Mouse (Mus musculus): ENCODE measurements at regions not wholly inside any gene's neighbourhood (a gene's known extent, or its start where the extent isn't known, plus 50 kb on each side); places are given as distances from the start of the nearest gene placed in this dataset.
"Not testable (repeated sequence)": the region's sequence is repeated elsewhere in the genome, so short reads cannot be mapped to it uniquely, and the experiment has no call there.

DNA sequence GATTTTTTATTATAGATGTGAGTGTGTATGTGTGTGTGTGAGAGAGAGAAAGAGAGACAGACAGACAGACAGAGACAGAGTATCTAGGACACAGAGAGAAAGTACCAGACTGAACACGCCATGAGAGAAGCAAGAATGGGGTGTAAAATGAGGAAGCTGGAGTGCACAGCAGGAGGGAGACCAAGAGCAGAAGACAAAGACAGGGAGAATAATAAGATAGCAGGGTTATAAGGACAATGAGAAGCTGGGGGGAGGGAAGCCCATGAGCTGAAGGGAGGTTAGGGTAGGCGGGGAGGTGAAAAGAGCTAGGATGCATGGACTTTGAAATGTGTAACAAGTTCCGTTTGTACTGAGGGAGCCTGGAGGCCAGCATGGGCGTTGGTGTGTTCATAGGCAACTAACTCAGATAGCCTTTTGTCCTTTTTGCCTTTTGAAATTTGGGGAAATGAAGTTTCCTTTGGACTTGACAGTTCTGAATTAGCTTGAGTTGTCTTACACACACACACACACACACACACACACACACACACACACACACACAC, 136.8 kb upstream of the Teddm2 start:
- ATAC-seq: no peak
- WGBS: 23% methylated on average over 4 of the region's 4 CpGs
- no peak overlapping the region for H3K4me3 ChIP-seq (ENCODE audit: low read length)
- no peaks in the 10 kb centered on the region for H3K9me3 ChIP-seq (ENCODE audit: control insufficient read depth, low read length)
- H3K9ac ChIP-seq (ENCODE audit: low read depth, low read length): no peak overlapping the region
- no peaks in the 10 kb centered on the region for H3K36me3 ChIP-seq (ENCODE audit: control insufficient read depth, insufficient read depth, low read length)
- no peaks in the 10 kb centered on the region for H3K27me3 ChIP-seq (replicated peaks; ENCODE audit: control insufficient read depth, insufficient read depth, low read length)
- no peak overlapping the region for H3K27ac ChIP-seq (ENCODE audit: low read depth, low read length)
- no peaks in the 10 kb centered on the region for H3K4me1 ChIP-seq (ENCODE audit: control insufficient read depth, insufficient read depth, low read depth, low read length)
- no peak overlapping the region for H3K4me2 ChIP-seq (ENCODE audit: low read length)

DNA sequence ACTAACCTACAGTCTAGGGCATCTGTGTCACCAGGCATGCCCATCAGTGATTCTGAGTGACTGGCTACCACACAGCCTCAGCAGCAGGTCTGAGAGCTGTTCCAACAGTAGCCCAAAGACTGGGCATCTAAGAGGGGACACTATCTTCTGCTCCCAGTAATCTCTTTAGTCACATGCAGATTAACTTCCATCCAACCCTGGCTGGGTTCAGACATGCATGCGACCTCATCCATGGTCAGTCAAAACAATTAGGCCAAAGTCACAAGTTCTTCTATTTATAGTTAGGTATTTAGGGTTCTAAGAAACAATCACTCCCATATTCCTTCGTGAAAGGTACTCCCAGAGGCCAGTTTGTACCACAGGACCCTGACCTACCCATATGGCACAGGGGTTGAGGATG, 138.2 kb upstream of the Teddm2 start:
- WGBS: 84% methylated on average over 2 of the region's 2 CpGs
- Histone ChIP-seq H3K9ac (ENCODE audit: low read depth, low read length) (no peak overlapping the region), H3K27ac (ENCODE audit: low read depth, low read length) (no peak overlapping the region), H3K36me3 (ENCODE audit: control insufficient read depth, insufficient read depth, low read length) (no peaks in the 10 kb centered on the region), H3K27me3 (replicated peaks; ENCODE audit: control insufficient read depth, insufficient read depth, low read length) (no peaks in the 10 kb centered on the region), H3K4me2 (ENCODE audit: low read length) (no peak overlapping the region), H3K4me1 (ENCODE audit: control insufficient read depth, insufficient read depth, low read depth, low read length) (no peaks in the 10 kb centered on the region), H3K9me3 (ENCODE audit: control insufficient read depth, low read length) (no peaks in the 10 kb centered on the region), H3K4me3 (ENCODE audit: low read length) (no peak overlapping the region)
- no peak for ATAC-seq

DNA sequence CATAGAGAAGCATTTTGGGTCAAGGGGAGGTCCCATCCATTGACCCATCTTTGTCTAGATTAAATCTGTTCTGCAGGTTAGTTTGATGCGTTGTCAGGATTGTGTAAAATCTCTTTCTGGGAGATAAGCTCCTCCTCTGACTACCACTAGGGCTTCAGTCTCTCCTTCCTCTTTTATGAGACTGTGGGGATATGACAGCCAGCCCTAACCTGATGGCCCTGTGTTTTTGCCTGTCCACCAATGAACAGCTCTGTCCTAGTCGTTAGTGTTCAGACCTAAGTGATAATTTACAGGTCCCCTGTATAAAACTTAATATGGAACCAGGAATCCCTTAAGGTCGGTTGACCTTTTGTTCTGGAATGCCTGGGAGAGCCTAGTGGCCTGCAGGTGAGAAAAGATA, 140.9 kb upstream of the Teddm2 start:
- Histone ChIP-seq H3K27ac (ENCODE audit: low read depth, low read length) (no peak overlapping the region), H3K4me2 (ENCODE audit: low read length) (no peak overlapping the region), H3K36me3 (ENCODE audit: control insufficient read depth, insufficient read depth, low read length) (no peaks in the 10 kb centered on the region), H3K4me3 (ENCODE audit: low read length) (no peak overlapping the region), H3K27me3 (replicated peaks; ENCODE audit: control insufficient read depth, insufficient read depth, low read length) (no peaks in the 10 kb centered on the region), H3K4me1 (ENCODE audit: control insufficient read depth, insufficient read depth, low read depth, low read length) (no peaks in the 10 kb centered on the region), H3K9ac (ENCODE audit: low read depth, low read length) (no peak overlapping the region), H3K9me3 (ENCODE audit: control insufficient read depth, low read length) (no peaks in the 10 kb centered on the region)
- WGBS: 85% methylated on average over 3 of the region's 3 CpGs
- no peak for ATAC-seq

DNA sequence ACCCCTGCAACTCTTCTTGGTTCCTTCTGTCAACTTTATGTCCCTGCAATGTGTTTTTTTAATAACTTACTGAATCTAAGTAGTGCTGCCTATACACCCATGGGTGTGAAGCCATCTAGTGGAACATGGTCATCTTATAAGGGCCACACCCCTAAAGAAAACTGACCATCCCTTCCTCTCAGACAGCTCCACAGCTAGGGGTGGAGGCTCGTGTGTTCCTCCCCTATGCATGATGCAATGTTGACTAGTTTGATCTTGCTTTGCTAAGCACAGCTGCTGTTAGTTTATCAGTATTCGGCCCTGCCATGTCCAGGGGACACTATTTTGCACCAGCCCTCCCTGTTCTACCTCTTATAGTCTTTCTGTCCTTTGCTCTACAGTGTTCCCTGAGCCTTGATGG, 142.9 kb upstream of the Teddm2 start:
- ATAC-seq: no peak
- H3K4me3 ChIP-seq (ENCODE audit: low read length): no peak overlapping the region

DNA sequence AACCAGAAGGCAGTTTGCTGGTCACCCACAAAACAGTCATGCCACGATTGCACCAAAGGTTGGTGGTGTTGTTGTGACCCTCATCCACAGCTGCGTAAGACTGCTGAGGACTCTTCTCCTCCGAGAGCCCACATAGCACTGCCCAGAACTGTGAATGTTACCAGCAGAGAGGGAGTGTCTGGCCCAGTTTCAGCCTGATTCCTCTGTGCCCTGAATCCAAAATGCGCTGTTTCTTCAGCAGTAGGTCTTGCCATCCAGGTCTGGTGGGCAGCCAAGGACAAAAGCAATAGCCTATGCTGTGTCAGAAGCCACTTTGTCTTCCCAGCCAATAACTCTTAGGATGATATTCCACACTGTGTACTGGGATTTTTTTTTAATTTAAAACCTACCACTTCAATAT, 144.7 kb upstream of the Teddm2 start:
- H3K36me3 ChIP-seq (ENCODE audit: control insufficient read depth, insufficient read depth, low read length): no peaks in the 10 kb centered on the region
- no peak overlapping the region for H3K4me2 ChIP-seq (ENCODE audit: low read length)
- H3K4me3 ChIP-seq (ENCODE audit: low read length): no peak overlapping the region
- ATAC-seq: peak; percentile 68; the same call in 1 of the 2 replicates
- no peaks in the 10 kb centered on the region for H3K9me3 ChIP-seq (ENCODE audit: control insufficient read depth, low read length)
- H3K9ac ChIP-seq (ENCODE audit: low read depth, low read length): no peak overlapping the region
- no peaks in the 10 kb centered on the region for H3K27me3 ChIP-seq (replicated peaks; ENCODE audit: control insufficient read depth, insufficient read depth, low read length)
- no peaks in the 10 kb centered on the region for H3K4me1 ChIP-seq (ENCODE audit: control insufficient read depth, insufficient read depth, low read depth, low read length)
- 84% methylated on average over 4 of the region's 4 CpGs for WGBS
- H3K27ac ChIP-seq (ENCODE audit: low read depth, low read length): no peak overlapping the region

More for the DNA sequence above, 142.9 kb upstream of the Teddm2 start:
- 75% methylated on average over 2 of the region's 2 CpGs for WGBS
- Histone ChIP-seq H3K4me2 (ENCODE audit: low read length) (no peak overlapping the region), H3K9me3 (ENCODE audit: control insufficient read depth, low read length) (no peaks in the 10 kb centered on the region), H3K27ac (ENCODE audit: low read depth, low read length) (no peak overlapping the region), H3K36me3 (ENCODE audit: control insufficient read depth, insufficient read depth, low read length) (no peaks in the 10 kb centered on the region), H3K9ac (ENCODE audit: low read depth, low read length) (no peak overlapping the region), H3K27me3 (replicated peaks; ENCODE audit: control insufficient read depth, insufficient read depth, low read length) (no peaks in the 10 kb centered on the region), H3K4me1 (ENCODE audit: control insufficient read depth, insufficient read depth, low read depth, low read length) (no peaks in the 10 kb centered on the region)

DNA sequence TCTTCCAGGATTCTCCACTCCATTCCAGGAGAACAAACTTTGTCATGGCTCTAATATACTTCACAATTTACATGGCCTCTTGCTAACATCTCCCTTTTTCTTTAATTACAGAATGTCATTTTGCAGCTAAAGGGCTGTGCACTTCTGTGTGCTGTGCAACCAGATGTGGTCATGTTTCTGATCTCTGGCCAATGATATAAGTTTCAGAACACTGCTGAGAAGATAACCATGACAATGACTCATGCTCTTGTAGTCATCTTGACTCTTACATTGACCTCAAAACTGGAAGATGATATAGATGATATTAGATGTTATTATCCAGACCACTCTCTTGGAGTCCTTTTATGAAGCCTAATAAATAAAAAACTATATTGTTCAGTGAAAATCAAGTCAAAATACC, 145.9 kb upstream of the Teddm2 start:
- Histone ChIP-seq H3K27ac (ENCODE audit: low read depth, low read length) (no peak overlapping the region), H3K36me3 (ENCODE audit: control insufficient read depth, insufficient read depth, low read length) (no peaks in the 10 kb centered on the region), H3K9me3 (ENCODE audit: control insufficient read depth, low read length) (no peaks in the 10 kb centered on the region), H3K27me3 (replicated peaks; ENCODE audit: control insufficient read depth, insufficient read depth, low read length) (no peaks in the 10 kb centered on the region), H3K4me1 (ENCODE audit: control insufficient read depth, insufficient read depth, low read depth, low read length) (no peaks in the 10 kb centered on the region), H3K4me2 (ENCODE audit: low read length) (no peak overlapping the region), H3K9ac (ENCODE audit: low read depth, low read length) (no peak overlapping the region), H3K4me3 (ENCODE audit: low read length) (no peak overlapping the region)
- ATAC-seq: no peak

DNA sequence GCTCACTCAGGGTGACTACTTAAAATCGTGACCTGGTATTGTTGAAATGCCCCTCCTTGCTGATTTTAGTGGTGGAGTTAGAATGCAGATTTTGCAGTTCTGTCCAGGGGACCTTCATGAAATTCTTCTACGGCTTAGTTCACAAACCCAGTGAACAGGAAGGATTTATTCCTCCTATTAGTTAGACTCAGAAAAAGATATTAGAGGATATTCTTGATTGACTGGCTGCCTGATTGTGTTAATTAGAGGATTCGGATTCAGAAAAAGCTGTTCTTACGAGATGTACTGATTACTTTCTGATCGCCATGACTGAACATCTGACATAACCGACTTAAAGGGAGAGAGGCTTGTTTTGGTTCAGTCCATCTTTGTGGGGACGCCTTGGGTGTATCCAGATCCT, 147.3 kb upstream of the Zfp648 start:
- Histone ChIP-seq H3K9ac (ENCODE audit: low read depth, low read length) (no peak overlapping the region), H3K36me3 (ENCODE audit: control insufficient read depth, insufficient read depth, low read length) (no peaks in the 10 kb centered on the region), H3K27ac (ENCODE audit: low read depth, low read length) (no peak overlapping the region), H3K4me2 (ENCODE audit: low read length) (no peak overlapping the region), H3K27me3 (replicated peaks; ENCODE audit: control insufficient read depth, insufficient read depth, low read length) (no peaks in the 10 kb centered on the region), H3K9me3 (ENCODE audit: control insufficient read depth, low read length) (no peaks in the 10 kb centered on the region), H3K4me1 (ENCODE audit: control insufficient read depth, insufficient read depth, low read depth, low read length) (no peaks in the 10 kb centered on the region), H3K4me3 (ENCODE audit: low read length) (no peak overlapping the region)
- WGBS: 83% methylated on average over 7 of the region's 7 CpGs
- ATAC-seq: no peak

DNA sequence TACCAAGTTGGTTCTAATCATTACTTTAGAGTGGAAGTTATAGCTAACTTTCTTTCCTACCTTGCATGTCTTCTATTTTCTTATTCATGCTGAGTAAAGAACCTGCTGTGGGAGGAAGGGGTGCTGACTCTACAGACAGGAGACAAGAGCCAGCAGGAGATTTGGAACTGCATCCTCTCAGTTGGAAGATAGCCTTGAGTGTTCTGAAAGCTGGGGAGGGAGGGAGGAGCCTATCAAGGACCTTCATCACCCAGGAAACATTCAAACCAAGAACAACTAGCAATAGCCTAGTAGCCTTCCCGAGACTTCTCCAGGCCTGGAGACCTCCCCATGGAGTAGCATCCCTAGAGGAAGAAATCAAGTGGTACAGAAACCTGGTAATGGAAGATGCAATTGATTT, 146.1 kb upstream of the Zfp648 start:
- no peaks in the 10 kb centered on the region for H3K9me3 ChIP-seq (ENCODE audit: control insufficient read depth, low read length)
- H3K27me3 ChIP-seq (replicated peaks; ENCODE audit: control insufficient read depth, insufficient read depth, low read length): no peaks in the 10 kb centered on the region
- H3K27ac ChIP-seq (ENCODE audit: low read depth, low read length): no peak overlapping the region
- WGBS: 77% methylated on average over 1 of the region's 1 CpGs
- H3K4me1 ChIP-seq (ENCODE audit: control insufficient read depth, insufficient read depth, low read depth, low read length): no peaks in the 10 kb centered on the region
- no peak for ATAC-seq
- no peak overlapping the region for H3K4me2 ChIP-seq (ENCODE audit: low read length)
- H3K36me3 ChIP-seq (ENCODE audit: control insufficient read depth, insufficient read depth, low read length): no peaks in the 10 kb centered on the region
- no peak overlapping the region for H3K9ac ChIP-seq (ENCODE audit: low read depth, low read length)
- no peak overlapping the region for H3K4me3 ChIP-seq (ENCODE audit: low read length)

DNA sequence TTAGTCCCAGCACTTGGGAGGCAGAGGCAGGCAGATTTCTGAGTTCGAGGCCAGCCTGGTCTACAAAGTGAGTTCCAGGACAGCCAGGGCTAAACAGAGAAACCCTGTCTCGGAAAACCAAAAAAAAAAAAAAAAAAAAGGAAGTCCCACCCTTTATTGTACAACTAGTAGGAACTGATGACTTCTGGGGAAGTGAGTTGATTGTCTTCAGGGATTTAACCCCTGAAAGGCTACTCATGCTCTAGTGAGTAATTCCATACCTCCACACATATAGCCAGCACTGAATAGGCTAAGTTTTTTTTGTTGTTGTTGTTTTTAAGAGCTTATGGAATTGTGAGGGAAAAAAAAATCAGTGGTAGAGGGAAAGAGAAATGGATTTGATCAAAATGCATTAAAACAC, 139.6 kb upstream of the Zfp648 start:
- H3K4me3 ChIP-seq (ENCODE audit: low read length); H3K9ac ChIP-seq (ENCODE audit: low read depth, low read length); H3K27me3 ChIP-seq (replicated peaks; ENCODE audit: control insufficient read depth, insufficient read depth, low read length); H3K4me2 ChIP-seq (ENCODE audit: low read length); H3K36me3 ChIP-seq (ENCODE audit: control insufficient read depth, insufficient read depth, low read length); H3K27ac ChIP-seq (ENCODE audit: low read depth, low read length); ATAC-seq; H3K9me3 ChIP-seq (ENCODE audit: control insufficient read depth, low read length); H3K4me1 ChIP-seq (ENCODE audit: control insufficient read depth, insufficient read depth, low read depth, low read length): not testable (repeated sequence)
- 82% methylated on average over 2 of the region's 2 CpGs for WGBS

DNA sequence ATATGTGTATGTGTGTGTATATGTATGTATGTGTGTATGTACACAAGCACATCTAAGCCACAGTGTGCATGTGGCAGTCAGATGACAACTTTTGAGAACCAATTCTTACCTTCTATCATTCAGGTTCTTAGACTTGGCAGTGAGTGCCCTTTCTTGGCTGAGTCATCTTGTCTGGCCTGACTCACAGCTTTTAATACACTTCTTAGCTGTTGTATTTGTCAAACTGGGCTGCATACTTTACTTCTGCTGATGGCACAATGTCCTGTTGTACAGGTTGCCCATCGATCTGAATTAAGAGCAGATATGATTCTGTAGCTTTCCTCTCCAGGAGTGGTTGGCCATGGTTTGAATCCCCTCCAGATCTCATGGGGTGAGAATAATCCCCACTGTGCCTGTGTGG, 139.1 kb upstream of the Zfp648 start:
- ATAC-seq: no peak
- Histone ChIP-seq H3K27ac (ENCODE audit: low read depth, low read length) (no peak overlapping the region), H3K4me2 (ENCODE audit: low read length) (no peak overlapping the region), H3K27me3 (replicated peaks; ENCODE audit: control insufficient read depth, insufficient read depth, low read length) (no peaks in the 10 kb centered on the region), H3K4me1 (ENCODE audit: control insufficient read depth, insufficient read depth, low read depth, low read length) (no peaks in the 10 kb centered on the region), H3K9me3 (ENCODE audit: control insufficient read depth, low read length) (no peaks in the 10 kb centered on the region), H3K9ac (ENCODE audit: low read depth, low read length) (no peak overlapping the region), H3K36me3 (ENCODE audit: control insufficient read depth, insufficient read depth, low read length) (no peaks in the 10 kb centered on the region), H3K4me3 (ENCODE audit: low read length) (no peak overlapping the region)
- 97% methylated on average over 1 of the region's 1 CpGs for WGBS
